Mouse (Mus musculus) hindbrain, embryonic 12.5 days (tissue): Measurements from ENCODE around the gene Tmem107. TPM values are rescaled to one million over a fixed set of nuclear protein-coding genes. Genes with fewer than 3 reads are reported as not detected.
A peak's percentile ranks its signal among the peaks of the same experiment; 100 is the strongest.

Experiments used
- ATAC-seq: fragments of 200-750 bp; cut with Nextera tagmentation; 2 replicates; pipeline ENCODE4 v1.8.0; 2017; ENCODE audit warnings: moderate TSS enrichment; ENCODE audit not compliant: low FRiP score
- H3K27ac ChIP-seq: fragments of 300-500 bp; sonication (generic); 2 replicates; pipeline ENCODE4 v1.5.1; 2016; ENCODE audit warnings: mild to moderate bottlenecking
- H3K27me3 ChIP-seq: fragments of 300-500 bp; sonication (generic); 2 replicates; pipeline ENCODE4 v1.6.1; 2016; ENCODE audit warnings: mild to moderate bottlenecking
- H3K36me3 ChIP-seq: fragments of 300-500 bp; sonication (generic); 2 replicates; pipeline ENCODE4 v1.6.1; 2016; ENCODE audit warnings: mild to moderate bottlenecking
- H3K4me1 ChIP-seq: fragments of 300-500 bp; sonication (generic); 2 replicates; pipeline ENCODE4 v1.6.1; 2016
- H3K4me2 ChIP-seq: fragments of 300-500 bp; sonication (generic); replicated peaks from 2 replicates; pipeline ENCODE4 v1.6.1; 2016; ENCODE audit warnings: mild to moderate bottlenecking
- H3K4me3 ChIP-seq: fragments of 300-500 bp; sonication (generic); 2 replicates; pipeline ENCODE4 v1.5.1; 2016; ENCODE audit warnings: mild to moderate bottlenecking
- H3K9ac ChIP-seq: fragments of 300-500 bp; sonication (generic); 2 replicates; pipeline ENCODE4 v1.6.1; 2016; ENCODE audit warnings: mild to moderate bottlenecking, moderate library complexity
- H3K9me3 ChIP-seq: fragments of 300-500 bp; sonication (generic); replicated peaks from 2 replicates; pipeline ENCODE4 v1.6.1; 2016; ENCODE audit warnings: mild to moderate bottlenecking
- WGBS: fragments of 180-500 bp; shearing (Covaris S2); methylation state at CpG from one replicate; pipeline ENCODE4 v1.1.7; 2016; 5-methylcytosine and 5-hydroxymethylcytosine counted together
- polyA plus RNA-seq: library from polyadenylated mRNA; unstranded; fragments of >200 nt; fragmentation: Nextera tagmentation; extraction: Ambion mirVana; gene quantifications from 2 replicates; pipeline ENCODE4 v1.2.1, GENCODE M21; 2016

Gene Tmem107
- polyA plus RNA-seq, 1 experiment from 2014 or later = 45.1 TPM

DNA sequence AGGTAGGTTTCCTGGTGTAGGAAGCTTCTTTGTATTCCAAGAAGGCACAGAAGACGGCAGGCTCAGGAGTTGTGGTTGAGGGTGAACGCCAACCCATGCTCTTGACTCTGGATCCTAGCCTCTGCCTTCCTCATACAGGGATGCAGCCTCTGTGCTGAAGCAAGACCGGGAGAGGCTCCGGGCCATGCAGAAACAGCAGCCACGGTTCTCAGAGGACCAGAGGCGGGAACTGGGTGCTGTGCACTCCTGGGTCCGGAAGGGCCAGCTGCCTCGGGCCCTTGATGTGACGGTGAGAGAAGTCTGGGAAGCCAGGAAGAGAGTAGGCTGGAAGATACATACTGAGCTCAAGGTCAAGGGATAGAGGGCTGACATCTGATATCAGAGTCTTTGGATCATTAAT lies 37.6 kb downstream of the Tmem107 start:
- no peak overlapping the region for H3K27ac ChIP-seq
- H3K9me3 ChIP-seq = no peaks in the 10 kb centered on the region
- WGBS = 93% methylated on average over 9 of the region's 9 CpGs
- H3K4me1 ChIP-seq = peaks cover 8% of the 10 kb centered on the region; the same call in 1 of the 2 replicates
- H3K9ac ChIP-seq = no peak overlapping the region
- no peak overlapping the region for H3K4me3 ChIP-seq
- peaks cover 63% of the 10 kb centered on the region for H3K36me3 ChIP-seq
- no peak for ATAC-seq
- no peak overlapping the region for H3K4me2 ChIP-seq
- H3K27me3 ChIP-seq = peaks cover 10% of the 10 kb centered on the region

DNA sequence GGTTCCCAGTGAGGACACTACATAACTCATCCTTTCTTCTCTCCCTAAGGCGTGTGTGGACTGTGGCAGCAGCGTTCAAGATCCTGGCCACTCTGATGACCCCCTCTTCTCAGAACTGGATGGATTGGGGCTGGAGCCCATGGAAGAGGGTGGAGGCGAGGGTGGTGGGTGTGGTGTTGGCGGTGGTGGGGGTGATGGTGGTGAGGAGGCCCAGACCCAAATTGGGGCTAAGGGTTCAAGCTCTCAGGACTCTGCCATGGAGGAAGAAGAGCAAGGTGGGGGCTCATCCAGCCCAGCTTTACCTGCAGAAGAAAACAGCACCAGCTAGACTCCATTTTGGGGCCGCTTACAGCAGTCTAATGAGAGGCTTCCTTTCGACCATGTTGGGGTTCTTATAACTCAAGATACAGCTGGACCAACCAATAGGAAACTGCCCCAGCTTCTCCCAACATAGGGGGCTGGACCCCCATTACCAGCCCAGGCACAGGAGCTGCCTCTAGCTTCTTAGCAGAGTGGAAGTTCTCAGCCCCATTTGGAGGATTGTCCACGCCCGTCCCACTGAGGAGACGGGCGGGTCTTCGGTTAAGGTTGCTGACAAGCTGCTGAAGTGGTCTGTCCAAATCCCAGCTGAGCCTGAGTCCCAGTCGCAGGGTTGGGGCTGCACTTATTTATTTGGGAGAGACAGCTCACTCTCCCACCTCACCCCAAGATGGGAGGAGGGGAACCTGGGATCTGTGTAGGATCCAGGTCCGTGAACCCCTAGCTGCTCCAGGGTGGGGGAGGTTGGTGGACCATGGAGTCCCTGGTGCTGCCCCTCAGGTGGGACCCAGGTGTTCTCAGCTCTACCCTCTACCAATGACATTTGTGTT lies 38.7 kb downstream of the Tmem107 start:
- Histone ChIP-seq H3K4me3 (no peak overlapping the region), H3K9ac (no peak overlapping the region), H3K27me3 (peaks cover 16% of the 10 kb centered on the region), H3K4me2 (0 out of 2 replicates have a peak overlapping the region, but pooled peaks have one; percentile 50), H3K27ac (no peak overlapping the region), H3K4me1 (peaks cover 8% of the 10 kb centered on the region; the same call in 1 of the 2 replicates), H3K36me3 (peaks cover 53% of the 10 kb centered on the region), H3K9me3 (no peaks in the 10 kb centered on the region)
- WGBS = 83% methylated on average over 13 of the region's 13 CpGs
- no peak for ATAC-seq

DNA sequence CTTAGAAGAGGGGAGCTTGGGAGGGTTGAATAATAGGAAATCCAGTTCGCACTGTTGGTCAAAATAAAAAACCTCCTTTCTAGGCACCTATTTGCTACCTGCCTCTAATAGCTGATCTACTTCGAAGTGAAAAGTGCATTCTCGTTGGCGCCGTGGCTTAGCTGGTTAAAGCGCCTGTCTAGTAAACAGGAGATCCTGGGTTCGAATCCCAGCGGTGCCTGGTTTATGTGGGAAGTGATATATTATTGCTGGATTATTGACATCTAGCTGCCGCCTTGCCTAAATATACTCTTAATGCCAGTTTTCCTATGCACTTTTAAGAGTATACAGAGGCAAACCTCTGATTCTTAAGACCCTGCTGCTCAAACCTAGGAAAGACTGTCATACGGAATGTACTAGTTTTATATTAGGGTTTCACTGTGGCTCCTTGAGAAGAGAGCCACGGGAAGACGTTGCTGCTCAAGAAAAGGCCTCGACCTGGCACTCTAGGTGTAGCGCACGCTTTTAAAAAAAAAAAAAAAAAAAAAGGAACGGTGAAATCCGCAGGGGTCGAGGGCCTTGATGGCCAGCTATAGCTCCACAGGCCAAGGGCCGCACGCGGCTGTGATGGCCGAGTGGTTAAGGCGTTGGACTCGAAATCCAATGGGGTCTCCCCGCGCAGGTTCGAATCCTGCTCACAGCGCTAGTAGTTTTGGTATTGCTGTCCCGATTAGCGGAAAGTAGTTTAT lies 39.9 kb downstream of the Tmem107 start:
- Histone ChIP-seq H3K27me3 (peaks cover 27% of the 10 kb centered on the region), H3K4me3 (peak overlapping the region; percentile 44), H3K27ac (no peak overlapping the region), H3K4me1 (peaks cover 8% of the 10 kb centered on the region; the same call in 1 of the 2 replicates), H3K9me3 (no peaks in the 10 kb centered on the region), H3K4me2 (peak overlapping the region; percentile 50), H3K9ac (peak overlapping the region; percentile 41), H3K36me3 (peaks cover 40% of the 10 kb centered on the region)
- under 1% methylated on average over 30 of the region's 30 CpGs for WGBS
- no peak for ATAC-seq

DNA sequence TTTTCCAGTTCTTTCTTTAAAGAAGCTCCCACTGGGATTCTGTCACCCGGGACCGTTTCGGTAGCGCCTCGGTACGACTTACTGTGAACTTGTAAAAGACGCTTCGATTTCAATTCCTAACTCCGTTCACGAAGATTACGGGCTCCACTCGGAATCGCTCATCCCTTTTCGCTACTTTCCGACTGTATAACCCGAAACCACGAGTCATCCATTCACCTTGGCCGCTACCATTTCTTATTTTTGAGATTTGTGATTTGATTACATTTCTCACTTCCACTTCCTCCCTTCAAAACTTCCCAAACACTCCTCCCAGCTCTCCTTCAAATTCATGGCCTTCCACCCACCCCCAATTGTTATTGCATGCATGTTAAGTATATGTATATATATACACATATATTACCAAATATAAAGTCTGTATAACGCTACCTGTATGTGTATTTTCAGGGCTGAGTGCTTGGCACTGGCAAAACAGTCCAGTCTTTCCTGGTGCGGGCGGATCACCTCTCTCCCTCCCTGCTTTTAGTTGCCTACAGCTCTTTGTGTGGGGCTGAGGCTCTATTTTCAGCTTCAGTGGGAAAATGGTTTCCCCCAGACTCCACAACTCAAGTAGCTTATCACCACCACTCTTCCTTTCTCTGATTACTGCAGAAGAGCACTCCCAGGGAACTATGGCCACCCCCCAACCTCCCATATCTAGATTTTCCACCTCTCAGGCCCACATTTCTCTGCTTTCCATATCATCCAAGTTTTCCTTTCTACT lies 40.6 kb downstream of the Tmem107 start:
- peak overlapping the region; percentile 44 for H3K4me3 ChIP-seq
- peak overlapping the region; percentile 50 for H3K4me2 ChIP-seq
- no peak for ATAC-seq
- H3K4me1 ChIP-seq = peaks cover 8% of the 10 kb centered on the region; the same call in 1 of the 2 replicates
- 5% methylated on average over 21 of the region's 21 CpGs for WGBS
- no peak overlapping the region for H3K27ac ChIP-seq
- no peaks in the 10 kb centered on the region for H3K9me3 ChIP-seq
- peak overlapping the region; percentile 41 for H3K9ac ChIP-seq
- peaks cover 33% of the 10 kb centered on the region for H3K36me3 ChIP-seq
- peaks cover 34% of the 10 kb centered on the region for H3K27me3 ChIP-seq

DNA sequence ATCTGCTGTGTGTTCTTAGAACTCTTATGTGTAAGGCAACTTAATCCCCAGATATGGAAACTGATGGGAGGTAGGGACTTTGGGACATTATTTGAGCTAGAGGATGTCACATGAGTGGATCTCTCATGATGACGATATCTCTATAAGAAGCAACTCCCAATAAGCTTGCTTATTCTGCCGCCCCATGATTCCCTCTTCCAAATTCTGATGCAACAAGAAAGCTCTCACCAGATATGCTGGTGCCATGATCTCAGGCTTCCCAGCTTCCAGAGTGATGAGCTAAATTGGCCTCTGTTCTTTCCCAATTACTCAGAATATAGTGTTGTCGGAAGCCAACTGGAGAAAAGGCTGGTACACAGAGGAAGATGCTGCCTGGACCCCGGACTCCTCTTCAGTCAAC lies 41.3 kb downstream of the Tmem107 start:
- no peak overlapping the region for H3K27ac ChIP-seq
- no peak overlapping the region; the same call in 1 of the 2 replicates for H3K4me2 ChIP-seq
- H3K4me1 ChIP-seq = peaks cover 9% of the 10 kb centered on the region
- WGBS = 68% methylated on average over 4 of the region's 4 CpGs
- H3K9ac ChIP-seq = no peak overlapping the region
- H3K36me3 ChIP-seq = peaks cover 28% of the 10 kb centered on the region
- ATAC-seq = no peak
- peaks cover 40% of the 10 kb centered on the region for H3K27me3 ChIP-seq
- no peak overlapping the region for H3K4me3 ChIP-seq
- H3K9me3 ChIP-seq = no peaks in the 10 kb centered on the region

DNA sequence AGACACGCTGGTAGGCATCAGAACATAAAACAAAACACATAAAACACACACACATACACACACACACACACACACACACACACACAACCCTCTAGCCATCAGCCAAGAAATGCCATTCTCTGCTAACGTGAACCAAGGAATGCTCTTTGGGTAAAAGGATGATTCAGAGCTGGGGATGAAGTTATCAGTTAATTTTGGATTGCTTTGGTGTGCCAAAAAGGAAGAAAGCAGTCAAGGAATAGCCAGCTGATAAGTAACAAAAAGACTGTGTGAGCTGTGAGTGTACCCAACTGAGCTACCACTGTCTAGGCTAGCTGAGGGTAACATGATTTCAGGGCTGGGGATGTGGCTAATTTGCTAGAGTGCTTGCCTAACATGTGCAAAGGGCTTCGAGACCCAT lies 43.4 kb downstream of the Tmem107 start:
- H3K4me1 ChIP-seq = peaks cover 14% of the 10 kb centered on the region
- H3K27ac ChIP-seq = no peak overlapping the region
- H3K9me3 ChIP-seq = no peaks in the 10 kb centered on the region
- no peak overlapping the region for H3K4me3 ChIP-seq
- H3K4me2 ChIP-seq = no peak overlapping the region
- 67% methylated on average over 3 of the region's 3 CpGs for WGBS
- peaks cover 6% of the 10 kb centered on the region; the same call in 1 of the 2 replicates for H3K36me3 ChIP-seq
- H3K9ac ChIP-seq = no peak overlapping the region
- peaks cover 43% of the 10 kb centered on the region for H3K27me3 ChIP-seq
- no peak for ATAC-seq

DNA sequence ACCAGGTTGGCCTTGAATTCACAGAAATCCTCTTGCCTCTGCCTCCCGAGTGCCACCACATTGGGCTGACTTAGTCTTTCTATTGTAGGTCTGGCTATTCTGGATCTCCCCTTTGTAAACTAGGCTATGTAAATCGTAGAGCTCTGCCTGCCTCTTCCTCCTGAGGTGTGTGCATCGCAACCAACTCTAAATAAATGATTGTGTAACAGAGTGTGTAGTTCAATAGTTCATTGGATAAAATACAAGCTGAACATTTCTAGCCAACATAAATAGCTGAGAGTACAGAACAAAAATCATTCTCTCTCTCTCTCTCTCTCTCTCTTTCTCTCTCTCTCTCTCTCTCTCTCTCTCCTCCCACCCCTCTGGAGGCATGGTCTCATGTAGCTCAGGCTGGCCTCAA lies 44.0 kb downstream of the Tmem107 start:
- Histone ChIP-seq H3K27ac (no peak overlapping the region), H3K4me1 (peaks cover 16% of the 10 kb centered on the region), H3K4me2 (no peak overlapping the region), H3K36me3 (0 out of 2 replicates have a peak, but pooled peaks cover under 1% of the 10 kb centered on the region), H3K9me3 (no peaks in the 10 kb centered on the region), H3K4me3 (no peak overlapping the region), H3K27me3 (peaks cover 47% of the 10 kb centered on the region), H3K9ac (no peak overlapping the region)
- ATAC-seq = no peak
- WGBS = 84% methylated on average over 3 of the region's 3 CpGs

DNA sequence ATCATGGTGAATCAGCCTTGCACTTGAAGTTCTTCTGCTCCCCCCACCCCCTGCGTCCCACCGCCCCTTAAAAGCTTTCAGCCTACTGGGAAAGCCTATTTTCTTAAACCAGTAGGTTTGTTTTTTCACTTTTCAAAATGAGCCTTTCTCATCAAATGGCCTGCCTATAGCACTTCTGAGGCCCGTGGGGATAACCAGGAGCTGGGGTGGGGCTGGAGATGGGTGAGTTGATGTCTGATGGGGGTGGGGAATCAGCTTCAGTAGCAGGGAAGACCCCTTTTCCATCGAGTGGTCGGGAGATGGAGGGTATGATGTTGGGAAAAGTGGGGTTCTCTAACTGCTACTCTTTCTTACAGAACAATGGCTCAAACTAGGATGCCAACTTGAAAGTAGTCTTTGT lies 46.2 kb downstream of the Tmem107 start:
- no peak for ATAC-seq
- H3K4me2 ChIP-seq = peak overlapping the region; percentile 97
- peaks cover 32% of the 10 kb centered on the region for H3K4me1 ChIP-seq
- no peak overlapping the region for H3K9ac ChIP-seq
- peak overlapping the region; percentile 84; the same call in 1 of the 2 replicates for H3K4me3 ChIP-seq
- WGBS = 58% methylated on average over 5 of the region's 5 CpGs
- no peaks in the 10 kb centered on the region for H3K9me3 ChIP-seq
- H3K27ac ChIP-seq = no peak overlapping the region
- peaks cover 61% of the 10 kb centered on the region for H3K27me3 ChIP-seq
- H3K36me3 ChIP-seq = no peaks in the 10 kb centered on the region

DNA sequence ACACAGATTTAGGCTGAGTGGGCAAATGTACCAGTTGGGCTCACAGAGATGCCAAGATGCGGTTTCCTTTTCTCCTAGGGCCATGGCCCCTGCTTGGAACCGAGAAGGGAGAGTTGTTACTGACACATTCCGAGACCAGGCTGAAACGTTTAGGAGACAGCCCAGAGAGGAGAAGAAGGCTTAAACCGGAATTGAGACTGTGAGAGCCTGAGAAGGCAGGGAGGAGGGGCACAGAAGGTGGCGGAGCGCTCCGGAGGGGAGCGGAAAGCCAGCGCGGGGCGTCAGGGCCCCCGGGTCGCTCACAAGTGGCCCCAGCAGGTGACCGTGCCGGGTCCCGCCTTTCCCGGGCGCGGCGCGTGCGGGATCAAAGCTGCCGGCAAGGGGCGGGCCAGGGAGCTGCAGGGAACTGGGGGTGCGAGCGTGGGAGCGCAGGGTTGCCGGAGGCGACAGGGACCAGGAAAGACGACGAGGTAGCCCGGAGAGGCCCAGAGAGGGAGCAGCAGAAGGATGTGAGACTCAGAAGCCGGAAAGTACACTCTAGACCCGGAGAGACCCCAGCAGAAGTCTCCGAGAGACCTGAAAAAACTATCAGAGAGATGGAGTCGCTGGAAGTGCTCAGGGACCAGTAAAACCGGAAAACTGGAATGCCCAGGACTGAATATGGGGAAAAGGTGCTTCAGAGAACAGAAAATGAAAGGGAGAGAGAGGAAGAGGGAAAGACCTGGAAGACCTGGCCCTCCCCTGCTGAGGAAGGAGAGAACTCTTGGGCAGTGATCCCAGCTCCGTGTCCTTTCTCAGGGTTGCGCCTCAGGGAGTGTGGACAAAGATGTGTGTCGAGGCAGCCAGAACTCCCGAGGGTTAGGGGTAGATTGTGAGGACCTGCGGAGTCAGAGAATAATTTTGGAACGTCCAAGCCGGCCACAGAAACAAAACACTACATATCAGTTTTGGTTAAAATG lies 47.4 kb downstream of the Tmem107 start:
- H3K9me3 ChIP-seq = no peaks in the 10 kb centered on the region
- H3K4me2 ChIP-seq = peak overlapping the region; percentile 97
- peaks cover 56% of the 10 kb centered on the region for H3K27me3 ChIP-seq
- H3K4me1 ChIP-seq = peaks cover 31% of the 10 kb centered on the region
- H3K27ac ChIP-seq = peak overlapping the region; percentile 44; the same call in 1 of the 2 replicates
- no peaks in the 10 kb centered on the region for H3K36me3 ChIP-seq
- ATAC-seq = no peak
- peak overlapping the region; percentile 81 for H3K9ac ChIP-seq
- WGBS = under 1% methylated on average over 45 of the region's 45 CpGs
- H3K4me3 ChIP-seq = peak overlapping the region; percentile 84

DNA sequence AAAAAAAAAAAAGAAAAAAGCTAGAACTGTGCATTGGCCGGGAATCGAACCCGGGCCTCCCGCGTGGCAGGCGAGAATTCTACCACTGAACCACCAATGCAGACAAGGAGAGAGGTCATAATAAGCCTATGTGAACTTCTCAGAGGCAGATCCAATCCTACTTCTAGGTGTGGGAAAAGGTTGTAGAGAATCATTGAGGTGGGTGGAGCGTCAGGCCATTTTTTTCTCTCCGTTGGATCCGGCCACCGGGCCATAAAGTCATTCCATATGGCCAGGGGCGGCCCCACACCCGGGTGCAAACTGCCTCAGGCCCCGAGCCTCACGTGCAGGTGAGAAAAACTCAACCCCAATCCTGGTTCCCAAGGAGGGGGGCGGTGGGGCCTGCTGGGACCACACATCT lies 48.2 kb downstream of the Tmem107 start:
- no peak overlapping the region for H3K9ac ChIP-seq
- peaks cover 53% of the 10 kb centered on the region for H3K27me3 ChIP-seq
- H3K36me3 ChIP-seq = no peaks in the 10 kb centered on the region
- peak overlapping the region; percentile 84 for H3K4me3 ChIP-seq
- no peaks in the 10 kb centered on the region for H3K9me3 ChIP-seq
- peaks cover 33% of the 10 kb centered on the region for H3K4me1 ChIP-seq
- H3K27ac ChIP-seq = no peak overlapping the region
- ATAC-seq = no peak
- peak overlapping the region; percentile 97 for H3K4me2 ChIP-seq
- 1% methylated on average over 15 of the region's 15 CpGs for WGBS
